Comparison of ENCODE assay signal across 30 mouse cellular contexts in genomic region chr7:24551985-24552759, GRCm38 (mm10). TPM values are rescaled to one million over a fixed set of nuclear protein-coding genes. Genes with fewer than 3 reads are reported as not detected.
DNase-seq lines count a peak whose midpoint lies in the region; ATAC-seq and TF ChIP-seq lines count a peak whose summit lies in the region.
"Had no signal": no experiment of that assay in that cellular context is flagged by ENCODE, and none has a peak within 500 bp of the region (broad histone marks: within the 10 kb centered on the region; RNA-seq: fewer than 3 reads in every experiment).

No protein-coding gene starts in this region.

- ATAC-seq in megakaryocyte, adult 5-6 weeks (ENCODE audit: poor library complexity, severe bottlenecking) = peak; percentile 91
- ATAC-seq: forebrain, embryonic 15.5 days; lung, postnatal 0 days; midbrain, embryonic 15.5 days had no signal

- peak; percentile 49 to 51 for DNase-seq in kidney, postnatal 36 days
- no peak for DNase-seq in kidney, adult 18-20 months
- peak; percentile 76 for DNase-seq in gonadal fat pad, adult 2 months (ENCODE audit: low read depth)
- DNase-seq in gastrocnemius, postnatal 14 days = no peak
- DNase-seq in embryo, embryonic 10 days (ENCODE audit: low spot score) = no peak
- DNase-seq: adrenal gland, adult 8-10 months; cerebellum, adult 8-10 months; cerebellum, postnatal 36 days; heart, adult 18-20 months; kidney, adult 11 months; right cerebral cortex, adult 18-20 months; right cerebral cortex, postnatal 4 days; thymus, postnatal 36 days had no signal

- TF ChIP-seq POLR2A in bone marrow macrophage, adult 2 months (IDR thresholded peaks at IDR 0.05; ENCODE audit: borderline replicate concordance, low read depth, low read length) = no peak

- peaks cover 22% of the 10 kb centered on the region for H3K4me1 ChIP-seq in bone marrow macrophage, adult 2 months (ENCODE audit: control insufficient read depth, insufficient read depth, low read length)

- peak overlapping the region; percentile 50 for H3K27ac ChIP-seq in bone marrow macrophage, adult 2 months (ENCODE audit: insufficient read depth, low read depth, low read length)
- H3K27ac ChIP-seq: embryonic facial prominence, embryonic 15.5 days; forebrain, embryonic 15.5 days; hindbrain, embryonic 12.5 days; left cerebral cortex, adult 2 months; midbrain, embryonic 15.5 days; neural tube, embryonic 12.5 days had no signal

- TF ChIP-seq CTCF in bone marrow macrophage, adult 2 months (IDR thresholded peaks at IDR 0.05; ENCODE audit: low read depth, low read length) = no peak

- intact Hi-C loops in gastrocnemius, postnatal 14 days (cut with DNase I; ENCODE audit: low total_unique reads) = no loop called here

- no peak overlapping the region for H3K4me3 ChIP-seq in bone marrow macrophage, adult 2 months (ENCODE audit: insufficient read depth, low read length)
- H3K4me3 ChIP-seq: embryonic facial prominence, embryonic 15.5 days; forebrain, embryonic 15.5 days; hindbrain, embryonic 12.5 days; left cerebral cortex, adult 2 months; midbrain, embryonic 15.5 days; neural tube, embryonic 12.5 days had no signal

RNA-seq across cellular contexts. Expression of gene Xrcc1, which starts 6.1 kb away (rescaled TPM):
- 54.6 and 58.7 TPM in 2 replicates for polyA plus RNA-seq in bone marrow macrophage, adult 2 months (2012; ENCODE audit: insufficient read depth, insufficient read length, missing spikeins)
- 39.2 and 43.6 TPM in 2 replicates for polyA plus RNA-seq in gonadal fat pad, adult 2 months (2012; rRNA removed)
- 18.3 and 27.5 TPM in 2 replicates for total RNA-seq in megakaryocyte, adult 5-6 weeks (2015)
- total RNA-seq in megakaryocyte, adult 5-6 weeks (2017) = 17.6 and 25.1 TPM in 2 replicates
- total RNA-seq in gastrocnemius, postnatal 14 days (2021) = 10 to 100 TPM; 16.5 to 18.5 TPM

RNA-seq across cellular contexts. Expression of gene Pinlyp, which starts 6.3 kb away (rescaled TPM):
- not detected in 2 replicates for polyA plus RNA-seq in bone marrow macrophage, adult 2 months (2012; ENCODE audit: insufficient read depth, insufficient read length, missing spikeins)
- 0.32 and 0.41 TPM in 2 replicates for polyA plus RNA-seq in gonadal fat pad, adult 2 months (2012; rRNA removed)
- not detected in 2 replicates for total RNA-seq in megakaryocyte, adult 5-6 weeks (2015)
- total RNA-seq in megakaryocyte, adult 5-6 weeks (2017) = not detected in 2 replicates
- total RNA-seq in gastrocnemius, postnatal 14 days (2021) = not detected
- total RNA-seq: adrenal gland, adult 8-10 months; gastrocnemius, adult 8-10 months; heart, adult 18-20 months; heart, postnatal 25 days; layer of hippocampus, postnatal 10 days; left cerebral cortex, adult 2 months; left cerebral cortex, postnatal 36 days; megakaryocyte-erythroid progenitor cell, adult 5-6 weeks; MEL had no signal
- polyA plus RNA-seq: forebrain, embryonic 15.5 days; heart, embryonic 14.5 days; hindbrain, embryonic 12.5 days; large intestine, adult 2 months; midbrain, embryonic 15.5 days; neural tube, embryonic 12.5 days had no signal

RNA-seq across cellular contexts. Expression of gene Irgq, which starts 21.7 kb away (rescaled TPM):
- polyA plus RNA-seq in bone marrow macrophage, adult 2 months (2012; ENCODE audit: insufficient read depth, insufficient read length, missing spikeins) = 6.6 and 8.5 TPM in 2 replicates
- polyA plus RNA-seq in gonadal fat pad, adult 2 months (2012; rRNA removed) = 16.0 TPM in 2 replicates
- total RNA-seq in megakaryocyte, adult 5-6 weeks (2015) = 2.4 and 2.7 TPM in 2 replicates
- 2.4 and 2.5 TPM in 2 replicates for total RNA-seq in megakaryocyte, adult 5-6 weeks (2017)
- 10 to 100 TPM; 10.5 to 12.8 TPM for total RNA-seq in gastrocnemius, postnatal 14 days (2021)

RNA-seq across cellular contexts. Expression of gene Ethe1, which starts 35.2 kb away (rescaled TPM):
- 18.2 and 18.5 TPM in 2 replicates for polyA plus RNA-seq in bone marrow macrophage, adult 2 months (2012; ENCODE audit: insufficient read depth, insufficient read length, missing spikeins)
- 13.5 and 17.7 TPM in 2 replicates for polyA plus RNA-seq in gonadal fat pad, adult 2 months (2012; rRNA removed)
- 148 and 171 TPM in 2 replicates for total RNA-seq in megakaryocyte, adult 5-6 weeks (2015)
- total RNA-seq in megakaryocyte, adult 5-6 weeks (2017) = 59.2 and 67.7 TPM in 2 replicates
- 10 to 100 TPM; 12.0 to 15.3 TPM for total RNA-seq in gastrocnemius, postnatal 14 days (2021)

RNA-seq across cellular contexts. Expression of gene Zfp575, which starts 35.3 kb away (rescaled TPM):
- not detected in 2 replicates for polyA plus RNA-seq in bone marrow macrophage, adult 2 months (2012; ENCODE audit: insufficient read depth, insufficient read length, missing spikeins)
- 0.04 and 0.06 TPM in 2 replicates for polyA plus RNA-seq in gonadal fat pad, adult 2 months (2012; rRNA removed)
- total RNA-seq in megakaryocyte, adult 5-6 weeks (2015) = 0.16 and 0.27 TPM in 2 replicates
- 0.08 and 0.22 TPM in 2 replicates for total RNA-seq in megakaryocyte, adult 5-6 weeks (2017)
- total RNA-seq in gastrocnemius, postnatal 14 days (2021) = under 1 TPM; 0.38 to 0.45 TPM
- total RNA-seq: megakaryocyte-erythroid progenitor cell, adult 5-6 weeks had no signal

Comparison
In these comparisons a context has a peak if more than half of its experiments do, and no peak if none do; other contexts are left out.
1. DNase-seq: peak in kidney, postnatal 36 days (2 of 2) and gonadal fat pad, adult 2 months (single experiment); none in kidney, adult 18-20 months (single experiment), gastrocnemius, postnatal 14 days (single experiment) and embryo, embryonic 10 days (single experiment).